Mouse (Mus musculus) lung, embryonic 14.5 days (tissue): ENCODE results near the gene Inhbe. TPM values are rescaled to one million over a fixed set of nuclear protein-coding genes. Genes with fewer than 3 reads are reported as not detected.

ENCODE experiments used
- ATAC-seq: fragments of 200-750 bp; cut with Nextera tagmentation; 2 replicates; pipeline ENCODE4 v1.8.0; 2017; ENCODE audit warnings: mild to moderate bottlenecking, moderate TSS enrichment, moderate library complexity; ENCODE audit not compliant: insufficient read depth
- DNase-seq: peaks from one replicate; pipeline ENCODE4 v3.0.0-alpha.2; 2015
- H3K27ac ChIP-seq: fragments of 300-500 bp; sonication (generic); 2 replicates; pipeline ENCODE4 v1.5.1; 2014; ENCODE audit warnings: low read depth, mild to moderate bottlenecking, moderate library complexity
- H3K27me3 ChIP-seq: fragments of 300-500 bp; sonication (generic); 2 replicates; pipeline ENCODE4 v1.6.1; 2014; ENCODE audit warnings: low read length, control low read depth; ENCODE audit not compliant: insufficient read depth
- H3K36me3 ChIP-seq: fragments of 300-500 bp; sonication (generic); 2 replicates; pipeline ENCODE4 v1.6.1; 2014; ENCODE audit warnings: control low read depth; ENCODE audit not compliant: insufficient read depth
- H3K4me1 ChIP-seq: fragments of 300-500 bp; sonication (generic); 2 replicates; pipeline ENCODE4 v1.6.1; 2014; ENCODE audit warnings: antibody characterized with exemption, control low read depth; ENCODE audit not compliant: insufficient read depth
- H3K4me2 ChIP-seq: fragments of 300-500 bp; sonication (generic); 2 replicates; pipeline ENCODE4 v1.6.1; 2014; ENCODE audit warnings: mild to moderate bottlenecking
- H3K4me3 ChIP-seq: fragments of 300-500 bp; sonication (generic); 2 replicates; pipeline ENCODE4 v1.5.1; 2014; ENCODE audit warnings: low read depth, low read length
- H3K9ac ChIP-seq: fragments of 300-500 bp; sonication (generic); 2 replicates; pipeline ENCODE4 v1.6.1; 2014
- H3K9me3 ChIP-seq: fragments of 300-500 bp; sonication (generic); 2 replicates; pipeline ENCODE4 v1.6.1; 2016; ENCODE audit warnings: low read depth, low read length, control low read depth
- CTCF ChIP-seq: IDR thresholded peaks from 2 replicates; pipeline ENCODE4 v1.5.1; 2016; ENCODE audit warnings: antibody characterized with exemption, low read depth
- WGBS: fragments of 180-500 bp; shearing (Covaris S2); extraction: QIAGEN DNeasy Blood & Tissue Kit; methylation state at CpG from one replicate; pipeline ENCODE4 v1.1.7; 2014; 5-methylcytosine and 5-hydroxymethylcytosine counted together
- polyA plus RNA-seq: library from polyadenylated mRNA; unstranded; fragments of >200 nt; fragmentation: Nextera tagmentation; extraction: Ambion mirVana; gene quantifications from 2 replicates; pipeline ENCODE4 v1.2.1, GENCODE M21; 2014

The Inhbe gene
- polyA plus RNA-seq = 0.04 TPM in 1 of 2 replicates, not detected in the other

DNA sequence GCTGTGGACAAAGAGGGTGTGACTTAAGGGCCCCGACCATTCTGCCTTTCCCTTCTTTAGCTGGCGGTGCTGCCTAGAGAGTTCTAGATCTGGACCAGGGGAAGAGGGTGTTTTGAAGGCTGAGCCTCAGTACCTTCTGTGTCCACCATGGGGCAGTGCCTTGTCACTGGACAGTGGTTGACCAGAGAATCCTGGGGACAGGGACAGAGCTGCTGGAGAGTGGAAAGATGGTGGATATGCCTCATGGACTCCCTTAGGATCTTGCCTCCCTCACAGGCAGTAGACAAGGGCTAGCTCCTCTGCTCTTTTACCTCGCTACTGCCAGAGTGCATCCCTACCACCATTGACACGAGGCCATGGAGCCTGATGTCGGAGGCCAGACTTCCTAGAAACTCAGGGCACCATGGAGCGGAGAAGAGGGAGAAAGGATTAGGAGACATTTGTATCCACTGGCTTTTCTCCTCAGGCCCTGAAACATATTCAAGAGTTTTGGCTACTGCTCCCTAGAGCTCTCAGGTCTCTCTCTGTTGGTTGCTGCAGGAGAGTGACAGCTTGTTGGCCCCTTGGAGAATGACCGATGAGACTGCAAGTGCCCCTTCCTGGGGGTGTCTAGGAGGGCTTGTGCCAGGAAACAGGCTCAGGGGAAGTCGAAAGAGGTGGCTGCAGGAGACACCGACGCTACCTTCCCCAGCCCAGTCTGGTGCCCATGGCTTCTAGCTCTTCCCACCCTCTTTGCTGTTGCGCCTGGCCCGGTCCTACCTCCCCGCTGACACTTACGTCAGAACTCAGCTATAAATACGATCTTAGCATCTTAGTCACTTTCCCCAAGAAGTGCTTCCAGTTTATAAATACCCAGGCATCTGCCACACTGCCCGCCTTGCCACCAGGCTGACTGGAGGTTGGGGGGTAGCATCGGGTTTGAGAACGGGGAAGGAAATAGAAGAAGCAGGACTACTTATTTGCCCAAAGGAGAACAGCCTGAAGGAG lies at the start of gene Inhbe:
Inhbe (minus strand) TSS at position 503 of the 987 bp plus-strand sequence.
- Histone ChIP-seq H3K4me1 (no peaks in the 10 kb centered on the region), H3K27me3 (no peaks in the 10 kb centered on the region), H3K4me2 (no peak within 1 kb of the TSS), H3K36me3 (no peaks in the 10 kb centered on the region), H3K9me3 (no peaks in the 10 kb centered on the region), H3K27ac (no peak within 1 kb of the TSS), H3K9ac (no peak within 1 kb of the TSS), H3K4me3 (no peak within 1 kb of the TSS)
- TF ChIP-seq CTCF = peak; percentile 57
- no peak for ATAC-seq
- peak; percentile 24 for DNase-seq
- WGBS = 74% methylated on average over 18 of the region's 18 CpGs

DNA sequence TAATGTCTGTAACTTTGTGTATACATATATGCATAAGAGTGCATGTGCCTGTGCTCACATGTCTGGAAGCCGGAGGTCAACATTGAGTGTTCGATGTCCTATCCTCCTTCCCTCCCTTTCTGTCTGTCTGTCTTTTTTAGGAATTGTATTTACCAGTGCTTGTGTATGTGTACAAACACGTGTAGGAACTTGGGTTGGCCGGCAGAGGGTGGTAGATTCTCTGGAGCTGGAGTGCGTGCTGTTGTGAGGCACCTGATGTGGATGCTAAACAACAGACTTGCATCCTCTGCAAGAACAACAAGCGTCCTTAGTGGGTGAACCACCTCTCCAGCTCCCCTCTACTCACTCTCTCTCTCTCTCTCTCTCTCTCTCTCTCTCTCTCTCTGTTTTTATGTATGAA lies 37.6 kb upstream of the Inhbe start:
- Histone ChIP-seq H3K9me3 (no peaks in the 10 kb centered on the region), H3K4me3 (no peak overlapping the region), H3K4me2 (no peak overlapping the region), H3K36me3 (peaks cover 27% of the 10 kb centered on the region), H3K27me3 (no peaks in the 10 kb centered on the region), H3K9ac (no peak overlapping the region), H3K4me1 (no peaks in the 10 kb centered on the region), H3K27ac (no peak overlapping the region)
- DNase-seq = no peak
- ATAC-seq = no peak
- WGBS = 82% methylated on average over 6 of the region's 6 CpGs
- no peak for TF ChIP-seq CTCF

DNA sequence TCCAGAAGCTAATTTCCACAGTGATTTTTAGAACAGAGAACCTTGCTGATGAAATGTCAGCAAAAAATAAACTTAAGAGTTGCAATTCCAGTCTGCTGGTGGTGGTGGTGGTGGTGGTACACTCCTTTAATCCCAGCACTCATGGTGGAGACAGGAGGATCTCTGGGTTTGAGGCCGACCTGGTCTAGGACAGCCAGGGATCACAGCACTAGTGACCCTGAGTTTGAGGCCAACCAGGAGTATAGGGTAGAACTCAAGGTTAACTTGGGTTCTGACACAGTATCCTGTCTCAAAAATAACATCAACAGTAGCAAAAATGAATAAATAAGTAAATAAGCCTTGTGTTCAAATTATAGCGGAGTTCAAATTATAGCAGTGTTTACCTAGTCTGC lies 27.5 kb upstream of the Inhbe start:
- H3K4me3 ChIP-seq = peak overlapping the region; percentile 60
- H3K9ac ChIP-seq = peak overlapping the region; percentile 97
- H3K27ac ChIP-seq = peak overlapping the region; percentile 94; the same call in 1 of the 2 replicates
- 43% methylated on average over 2 of the region's 2 CpGs for WGBS
- DNase-seq (peak; percentile 9), ATAC-seq (no peak)
- H3K9me3 ChIP-seq = no peaks in the 10 kb centered on the region
- H3K36me3 ChIP-seq = no peaks in the 10 kb centered on the region
- H3K4me1 ChIP-seq = 0 out of 2 replicates have a peak, but pooled peaks cover 8% of the 10 kb centered on the region
- H3K27me3 ChIP-seq = no peaks in the 10 kb centered on the region
- H3K4me2 ChIP-seq = peak overlapping the region; percentile 74
- no peak for TF ChIP-seq CTCF

DNA sequence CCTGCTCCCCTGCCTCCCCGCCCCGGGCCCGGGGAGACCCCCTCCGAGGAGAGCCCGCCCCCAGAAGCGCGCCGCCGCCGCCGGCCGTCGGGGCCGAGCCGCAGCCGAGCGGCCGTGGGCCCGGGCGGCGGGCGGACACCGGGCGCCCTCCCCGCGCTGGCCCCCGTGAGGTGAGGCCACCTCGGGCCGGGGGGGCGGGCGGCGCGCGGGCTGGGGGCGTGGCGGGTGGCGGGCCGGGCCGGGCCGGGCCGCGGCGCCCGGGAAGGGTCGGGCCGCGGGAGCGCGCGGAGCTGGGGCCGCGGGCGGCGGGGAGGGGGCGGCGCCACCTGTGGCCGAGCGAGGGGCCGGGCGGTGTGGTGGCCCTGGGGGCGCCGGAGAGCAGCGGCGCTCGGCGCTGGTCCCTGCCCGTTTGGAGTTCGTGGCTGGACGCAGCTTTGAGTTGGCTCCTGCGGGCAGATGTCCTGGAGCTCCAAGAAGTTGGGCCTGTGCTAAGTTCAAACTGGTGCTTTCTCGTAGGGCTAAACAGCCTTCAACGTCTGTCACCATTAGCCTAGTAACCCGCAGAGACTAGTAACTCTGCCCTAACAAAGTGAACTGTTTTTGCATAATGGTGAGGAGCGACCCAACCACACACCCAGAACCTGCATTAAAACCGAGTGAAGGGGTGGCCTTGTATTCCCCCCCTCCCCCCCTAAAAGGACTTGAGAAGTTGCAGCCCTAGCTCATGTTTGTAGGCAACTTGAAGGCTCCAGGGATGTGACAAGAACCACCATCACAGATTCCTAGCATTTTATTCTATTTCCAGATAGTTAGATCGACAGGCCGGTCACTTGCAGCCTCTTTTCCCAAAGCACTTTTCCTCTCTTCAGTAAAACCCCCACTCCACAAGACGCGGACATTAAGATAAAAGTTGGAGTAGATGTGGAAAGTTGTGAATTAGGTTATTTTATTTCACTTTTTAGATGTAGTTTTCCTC lies 26.8 kb upstream of the Inhbe start:
- peak overlapping the region; percentile 60 for H3K4me3 ChIP-seq
- DNase-seq (peak; percentile 85), ATAC-seq (peak; percentile 89)
- peak overlapping the region; percentile 94 for H3K27ac ChIP-seq
- H3K27me3 ChIP-seq = no peaks in the 10 kb centered on the region
- peak overlapping the region; percentile 97 for H3K9ac ChIP-seq
- peak overlapping the region; percentile 74 for H3K4me2 ChIP-seq
- H3K4me1 ChIP-seq = 0 out of 2 replicates have a peak, but pooled peaks cover 8% of the 10 kb centered on the region
- TF ChIP-seq CTCF = 0 out of 2 replicates have a peak, but pooled peaks have one; percentile 5
- H3K9me3 ChIP-seq = no peaks in the 10 kb centered on the region
- H3K36me3 ChIP-seq = no peaks in the 10 kb centered on the region
- under 1% methylated on average over 36 of the region's 79 CpGs for WGBS

DNA sequence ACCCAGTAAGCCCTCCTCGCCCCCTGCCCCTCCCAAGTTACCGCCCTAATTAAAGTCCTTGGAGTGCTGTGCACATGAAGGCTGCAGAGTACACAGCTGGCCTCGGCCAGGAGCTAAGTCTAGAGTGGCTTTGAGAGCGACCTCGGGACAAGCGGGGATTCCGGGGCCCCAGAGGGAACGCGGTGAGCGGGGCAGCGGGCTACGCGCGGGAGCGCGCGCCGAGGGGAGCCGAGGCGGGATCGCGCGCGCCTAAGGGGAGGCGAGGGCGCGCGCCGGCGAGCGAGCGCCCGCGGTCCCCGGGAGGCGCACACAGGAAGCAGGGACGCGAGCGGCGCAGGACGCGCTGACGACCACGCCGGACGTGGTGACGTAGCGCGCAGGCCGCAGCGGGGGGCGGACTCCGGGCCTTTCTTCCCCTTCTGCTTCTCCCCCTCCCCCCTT lies 26.1 kb upstream of the Inhbe start, which contains the start of gene R3hdm2:
R3hdm2 (plus strand) TSS at position 77 of the 441 bp plus-strand sequence.
- H3K27ac ChIP-seq = peak within 1 kb of the TSS; percentile 94
- WGBS = under 1% methylated on average over 44 of the region's 53 CpGs
- H3K4me2 ChIP-seq = peak within 1 kb of the TSS; percentile 74
- DNase-seq = peak; percentile 98
- no peaks in the 10 kb centered on the region for H3K27me3 ChIP-seq
- peak within 1 kb of the TSS; percentile 97 for H3K9ac ChIP-seq
- TF ChIP-seq CTCF = no peak
- ATAC-seq = peak; percentile 98
- H3K4me3 ChIP-seq = peak within 1 kb of the TSS; percentile 60
- no peaks in the 10 kb centered on the region for H3K36me3 ChIP-seq
- 0 out of 2 replicates have a peak, but pooled peaks cover 8% of the 10 kb centered on the region for H3K4me1 ChIP-seq
- H3K9me3 ChIP-seq = no peaks in the 10 kb centered on the region

DNA sequence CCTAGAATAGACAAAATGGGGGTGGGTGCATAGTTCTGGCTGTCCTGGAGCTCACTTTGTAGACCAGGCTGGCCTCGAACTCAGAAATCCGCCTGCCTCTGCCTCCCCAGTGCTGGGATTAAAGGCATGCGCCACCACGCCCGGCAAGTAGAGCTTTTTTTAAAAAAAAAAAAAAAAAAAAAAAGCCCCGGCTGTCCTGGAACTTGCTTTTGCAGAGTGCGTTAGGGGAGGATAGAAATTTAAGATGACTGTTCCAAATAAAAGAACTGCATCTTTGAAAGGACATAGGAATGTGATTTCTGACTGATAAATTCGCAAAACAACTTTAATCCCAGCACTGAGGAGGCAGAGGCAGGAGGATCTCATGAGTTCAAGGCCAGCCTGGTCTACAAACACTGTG lies 25.4 kb upstream of the Inhbe start:
- H3K4me1 ChIP-seq = 0 out of 2 replicates have a peak, but pooled peaks cover 8% of the 10 kb centered on the region
- H3K9ac ChIP-seq = peak overlapping the region; percentile 97
- TF ChIP-seq CTCF = no peak
- peak overlapping the region; percentile 94; the same call in 1 of the 2 replicates for H3K27ac ChIP-seq
- H3K4me3 ChIP-seq = peak overlapping the region; percentile 60
- no peak for ATAC-seq
- WGBS = 79% methylated on average over 8 of the region's 8 CpGs
- no peak for DNase-seq
- H3K36me3 ChIP-seq = no peaks in the 10 kb centered on the region
- H3K27me3 ChIP-seq = no peaks in the 10 kb centered on the region
- H3K4me2 ChIP-seq = peak overlapping the region; percentile 74
- no peaks in the 10 kb centered on the region for H3K9me3 ChIP-seq
